ENCODE assay signal across 21 mouse cellular contexts in genomic region chr19:15820020-15820419, GRCm38 (mm10).
DNase-seq lines count a peak whose midpoint lies in the region; ATAC-seq and TF ChIP-seq lines count a peak whose summit lies in the region.
"Had no signal": no experiment of that assay in that cellular context is flagged by ENCODE, and none has a peak within 500 bp of the region (broad histone marks: within the 10 kb centered on the region; RNA-seq: fewer than 3 reads in every experiment).

No protein-coding gene starts in this region.

- intact Hi-C loops in left cerebral cortex, postnatal 14 days (cut with DNase I), result no loop called here

- peaks cover 8% of the 10 kb centered on the region; the same call in 1 of the 2 replicates for H3K4me1 ChIP-seq in kidney, embryonic 15.5 days
- no peaks in the 10 kb centered on the region for H3K4me1 ChIP-seq in kidney, adult 2 months (ENCODE audit: control insufficient read depth, insufficient read depth, low read length)
- H3K4me1 ChIP-seq: embryonic facial prominence, embryonic 13.5 days; forebrain, embryonic 12.5 days; heart, embryonic 12.5 days; hindbrain, embryonic 13.5 days had no signal

- H3K27ac ChIP-seq in kidney, embryonic 15.5 days, result no peak overlapping the region
- H3K27ac ChIP-seq in kidney, adult 2 months (ENCODE audit: insufficient read depth, low read depth, low read length), result no peak overlapping the region
- H3K27ac ChIP-seq: embryonic facial prominence, embryonic 13.5 days; forebrain, embryonic 12.5 days; heart, adult 2 months; hindbrain, embryonic 13.5 days; hindbrain, postnatal 0 days had no signal

- TF ChIP-seq POLR2A in kidney, adult 2 months (IDR thresholded peaks at IDR 0.05; ENCODE audit: low read depth, low read length), result no peak

- WGBS in kidney, embryonic 15.5 days, result 16% methylated on average over 7 of the region's 7 CpGs
- WGBS in kidney, adult 2 months, result 34% methylated on average over 7 of the region's 7 CpGs

- no peak overlapping the region for H3K9ac ChIP-seq in kidney, embryonic 15.5 days
- H3K9ac ChIP-seq: embryonic facial prominence, embryonic 13.5 days; forebrain, embryonic 12.5 days; heart, embryonic 12.5 days; hindbrain, embryonic 13.5 days had no signal

- no peak for TF ChIP-seq CTCF in kidney, adult 2 months (conservative IDR thresholded peaks at IDR 0.05; ENCODE audit: insufficient read depth, insufficient read length, low read depth, low read length)

- no peak overlapping the region for H3K4me2 ChIP-seq in kidney, embryonic 15.5 days
- H3K4me2 ChIP-seq: embryonic facial prominence, embryonic 13.5 days; forebrain, embryonic 12.5 days; heart, embryonic 12.5 days; hindbrain, embryonic 13.5 days had no signal

- H3K27me3 ChIP-seq in kidney, embryonic 15.5 days, result no peaks in the 10 kb centered on the region
- H3K27me3 ChIP-seq in kidney, adult 2 months (replicated peaks; ENCODE audit: control insufficient read depth, insufficient read depth, low read length), result no peaks in the 10 kb centered on the region
- H3K27me3 ChIP-seq: embryonic facial prominence, embryonic 13.5 days; forebrain, embryonic 12.5 days; heart, embryonic 12.5 days; hindbrain, embryonic 13.5 days had no signal

- H3K9me3 ChIP-seq in kidney, embryonic 15.5 days (replicated peaks), result no peaks in the 10 kb centered on the region
- H3K9me3 ChIP-seq: forebrain, embryonic 12.5 days; heart, embryonic 12.5 days; hindbrain, embryonic 13.5 days had no signal

- H3K4me3 ChIP-seq in kidney, embryonic 15.5 days (replicated peaks), result no peak overlapping the region
- H3K4me3 ChIP-seq in kidney, adult 2 months (ENCODE audit: insufficient read depth, low read depth, low read length), result no peak overlapping the region
- H3K4me3 ChIP-seq: embryonic facial prominence, embryonic 13.5 days; forebrain, embryonic 12.5 days; heart, adult 2 months; heart, embryonic 12.5 days; hindbrain, embryonic 13.5 days had no signal

- no peaks in the 10 kb centered on the region for H3K36me3 ChIP-seq in kidney, embryonic 15.5 days
- H3K36me3 ChIP-seq in kidney, adult 2 months (ENCODE audit: control insufficient read depth, insufficient read depth, low read length), result no peaks in the 10 kb centered on the region
- H3K36me3 ChIP-seq: embryonic facial prominence, embryonic 13.5 days; forebrain, embryonic 12.5 days; heart, embryonic 12.5 days; hindbrain, embryonic 13.5 days had no signal

- 0 out of 2 replicates have a peak, but pooled peaks have one; percentile 29 for ATAC-seq in kidney, embryonic 15.5 days (replicated peaks; ENCODE audit: low FRiP score)
- ATAC-seq: forebrain, embryonic 16.5 days; hindbrain, postnatal 0 days had no signal

- no peak for DNase-seq in kidney, adult 2 months
- DNase-seq in embryo, embryonic 10.5 days (ENCODE audit: low spot score), result peak; percentile 71
- DNase-seq in mesoderm, embryonic 11.5 days (ENCODE audit: low read depth, low spot score), result peak; percentile 72
- DNase-seq in urinary bladder, postnatal 10 days (ENCODE audit: low spot score), result no peak
- DNase-seq in heart, adult 8-10 months (ENCODE audit: low spot score), result no peak
- no peak for DNase-seq in left cerebral cortex, postnatal 14 days (ENCODE audit: low spot score in 2 of 2)
- DNase-seq: adrenal gland, adult 8-10 months; adrenal gland, postnatal 36 days; cerebellum, adult 11 months; cerebellum, adult 8-10 months; cerebellum, postnatal 36 days; gastrocnemius, postnatal 10 days; heart, adult 2 months; heart, postnatal 36 days had no signal

Comparison
In these comparisons a context has a peak if more than half of its experiments do, and no peak if none do; other contexts are left out.
1. DNase-seq: peak in embryo, embryonic 10.5 days (single experiment) and mesoderm, embryonic 11.5 days (single experiment); none in kidney, adult 2 months (single experiment), urinary bladder, postnatal 10 days (single experiment), heart, adult 8-10 months (single experiment) and left cerebral cortex, postnatal 14 days (0 of 2).